Mouse (Mus musculus) embryonic facial prominence, embryonic 11.5 days (tissue): ENCODE results near the gene Vash1. TPM values are rescaled to one million over a fixed set of nuclear protein-coding genes. Genes with fewer than 3 reads are reported as not detected.
A peak's percentile ranks its signal among the peaks of the same experiment; 100 is the strongest.

Source experiments
- ATAC-seq: fragments of 200-750 bp; cut with Nextera tagmentation; replicated peaks from 2 replicates; pipeline ENCODE4 v1.8.0; 2017; ENCODE audit warnings: low read depth; ENCODE audit not compliant: insufficient number of reproducible peaks, low FRiP score, low TSS enrichment
- DNase-seq: peaks from one replicate; pipeline ENCODE4 v3.0.0-alpha.2; 2015; ENCODE audit warnings: low spot score
- H3K27ac ChIP-seq: fragments of 300-500 bp; sonication (generic); replicated peaks from 2 replicates; pipeline ENCODE4 v1.5.1; 2014; ENCODE audit warnings: mild to moderate bottlenecking, low read depth, low read length, control low read depth
- H3K27me3 ChIP-seq: fragments of 300-500 bp; sonication (generic); 2 replicates; pipeline ENCODE4 v1.6.1; 2014; ENCODE audit warnings: mild to moderate bottlenecking, low read length, moderate library complexity, mixed read lengths; ENCODE audit not compliant: control insufficient read depth, insufficient read depth
- H3K36me3 ChIP-seq: fragments of 300-500 bp; sonication (generic); replicated peaks from 2 replicates; pipeline ENCODE4 v1.6.1; 2014; ENCODE audit warnings: low read depth, mild to moderate bottlenecking, low read length, moderate library complexity, mixed read lengths; ENCODE audit not compliant: control insufficient read depth, insufficient read depth
- H3K4me1 ChIP-seq: fragments of 300-500 bp; sonication (generic); 2 replicates; pipeline ENCODE4 v1.6.1; 2014; ENCODE audit warnings: low read length, mixed read lengths; ENCODE audit not compliant: control insufficient read depth, insufficient read depth
- H3K4me2 ChIP-seq: fragments of 300-500 bp; sonication (generic); 2 replicates; pipeline ENCODE4 v1.6.1; 2014; ENCODE audit warnings: low read depth, mild to moderate bottlenecking, control low read depth, low read length, moderate library complexity
- H3K4me3 ChIP-seq: fragments of 300-500 bp; sonication (generic); 2 replicates; pipeline ENCODE4 v1.5.1; 2014; ENCODE audit warnings: low read depth, low read length, control low read depth
- H3K9ac ChIP-seq: fragments of 300-500 bp; sonication (generic); replicated peaks from 2 replicates; pipeline ENCODE4 v1.6.1; 2014; ENCODE audit warnings: mild to moderate bottlenecking, control low read depth, low read length
- H3K9me3 ChIP-seq: fragments of 300-500 bp; sonication (generic); replicated peaks from 2 replicates; pipeline ENCODE4 v1.6.1; 2016; ENCODE audit warnings: mild to moderate bottlenecking, low read length, inconsistent platforms, mixed read lengths; ENCODE audit not compliant: control insufficient read depth
- WGBS: fragments of 180-500 bp; shearing (Covaris S2); extraction: QIAGEN DNeasy Blood & Tissue Kit; methylation state at CpG from one replicate; pipeline ENCODE4 v1.1.7; 2014; 5-methylcytosine and 5-hydroxymethylcytosine counted together
- polyA plus RNA-seq: library from polyadenylated mRNA; unstranded; fragments of >200 nt; fragmentation: Nextera tagmentation; extraction: Ambion mirVana; gene quantifications from 2 replicates; pipeline ENCODE4 v1.2.1, GENCODE M21; 2014

The Vash1 gene
- polyA plus RNA-seq, 1 experiment from 2014 or later = 10.4 TPM

DNA sequence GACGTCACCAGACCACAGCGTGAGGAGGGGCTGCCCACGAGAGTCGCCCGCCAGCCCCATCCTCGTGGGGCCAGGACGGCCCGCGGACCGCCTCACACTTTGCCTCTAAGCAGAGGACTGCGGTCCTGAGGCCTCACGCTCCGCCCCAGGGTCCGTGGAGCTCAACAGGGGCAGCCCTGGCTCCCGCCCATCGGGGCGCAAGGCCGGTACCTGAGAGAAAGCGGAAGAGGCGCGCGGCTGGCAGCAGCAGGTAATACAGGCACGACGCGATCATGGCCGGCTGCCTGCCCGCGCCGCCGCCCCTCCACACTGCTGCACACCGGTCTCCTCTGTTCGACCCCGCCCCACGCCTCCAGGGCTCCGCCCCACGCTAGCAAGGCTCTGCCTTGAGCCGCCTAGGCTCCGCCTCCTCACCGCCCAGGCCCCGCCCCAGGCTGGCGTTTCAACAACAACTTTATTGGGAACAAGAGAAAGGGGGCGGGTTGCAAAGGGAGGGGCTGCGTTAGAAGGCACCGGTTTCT, 47.7 kb downstream of the Vash1 start, which contains the start of gene Angel1:
Gene Angel1, minus strand, starts transcription at position 341 of the 521 bp plus-strand sequence.
- Histone ChIP-seq H3K27ac (no peak within 1 kb of the TSS), H3K4me2 (peak within 1 kb of the TSS; percentile 95), H3K4me3 (peak within 1 kb of the TSS; percentile 72), H3K9me3 (no peaks in the 10 kb centered on the region), H3K4me1 (no peaks in the 10 kb centered on the region), H3K36me3 (no peaks in the 10 kb centered on the region), H3K9ac (peak within 1 kb of the TSS; percentile 62), H3K27me3 (no peaks in the 10 kb centered on the region)
- peak; percentile 97 for DNase-seq
- ATAC-seq = peak; percentile 98
- under 1% methylated on average over 43 of the region's 44 CpGs for WGBS

- Histone ChIP-seq H3K4me1 (no peaks in the 10 kb centered on the region), H3K9me3 (no peaks in the 10 kb centered on the region), H3K9ac (no peak within 1 kb of the TSS), H3K36me3 (no peaks in the 10 kb centered on the region), H3K4me2 (no peak within 1 kb of the TSS), H3K4me3 (no peak within 1 kb of the TSS), H3K27ac (no peak within 1 kb of the TSS), H3K27me3 (no peaks in the 10 kb centered on the region)
- WGBS = 83% methylated on average over 8 of the region's 8 CpGs
- DNase-seq (no peak), ATAC-seq (no peak)
These were observed 55.9 kb downstream of the Vash1 start, which contains the start of gene Lrrc74a for GRCm38 (mm10) chr12:86734319-86734810. Lrrc74a (plus strand) TSS chr12:86734369.

Other genes starting within 250 kb of the Vash1 start
- 10.9 and 12.6 TPM in 2 replicates for gene Angel1, start 47.8 kb downstream of the Vash1 start, polyA plus RNA-seq
- gene Lrrc74a, start 55.7 kb downstream of the Vash1 start, polyA plus RNA-seq = not detected in 2 replicates
- gene Irf2bpl, start 206.1 kb downstream of the Vash1 start, polyA plus RNA-seq = 15.5 and 16.4 TPM in 2 replicates